Mouse (Mus musculus) hindlimb bud, embryonic 11.5 days (tissue): ENCODE data around the gene Samd4.

Experiments
- DNase-seq: peaks from one replicate; pipeline ENCODE4 v3.0.0-alpha.2; 2012; ENCODE audit warnings: low read depth, low spot score; ENCODE audit errors: extremely low spot score

Gene Samd4

GRCm38 (mm10) chr14:46882431-46883067 lies at the start of gene Samd4:
TSS of gene Samd4 (plus strand) at chr14:46882854.
- no peak for DNase-seq

- DNase-seq: no peak
Observed at GRCm38 (mm10) chr14:46839326-46839725, 43.3 kb upstream of the Samd4 start.

- DNase-seq: no peak
Observed at GRCm38 (mm10) chr14:46845706-46846105, 36.9 kb upstream of the Samd4 start.

GRCm38 (mm10) chr14:46848063-46848590 lies 34.5 kb upstream of the Samd4 start:
- no peak for DNase-seq

DNA sequence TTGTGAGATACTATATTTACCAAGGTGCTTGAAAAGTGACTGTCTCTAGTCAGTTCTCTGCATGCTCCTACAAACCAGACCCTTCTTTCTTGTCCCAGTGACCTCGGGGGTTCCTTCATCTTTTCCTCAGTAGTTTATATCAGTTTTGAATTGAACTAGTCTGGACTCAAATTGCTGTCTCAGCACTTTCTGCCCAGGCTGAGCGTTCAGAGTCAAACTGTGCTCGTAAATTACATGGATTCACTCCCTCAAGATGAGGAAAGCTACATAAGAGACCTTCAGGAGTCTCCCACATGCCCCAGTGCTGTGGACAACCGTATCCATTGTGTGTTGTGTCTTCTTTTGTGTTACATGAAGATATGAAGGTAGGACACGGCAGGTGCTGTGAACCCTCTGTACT lies 33.9 kb upstream of the Samd4 start:
- DNase-seq: no peak

- DNase-seq: no peak
Observed at GRCm38 (mm10) chr14:46849769-46850168, 32.9 kb upstream of the Samd4 start.

DNA sequence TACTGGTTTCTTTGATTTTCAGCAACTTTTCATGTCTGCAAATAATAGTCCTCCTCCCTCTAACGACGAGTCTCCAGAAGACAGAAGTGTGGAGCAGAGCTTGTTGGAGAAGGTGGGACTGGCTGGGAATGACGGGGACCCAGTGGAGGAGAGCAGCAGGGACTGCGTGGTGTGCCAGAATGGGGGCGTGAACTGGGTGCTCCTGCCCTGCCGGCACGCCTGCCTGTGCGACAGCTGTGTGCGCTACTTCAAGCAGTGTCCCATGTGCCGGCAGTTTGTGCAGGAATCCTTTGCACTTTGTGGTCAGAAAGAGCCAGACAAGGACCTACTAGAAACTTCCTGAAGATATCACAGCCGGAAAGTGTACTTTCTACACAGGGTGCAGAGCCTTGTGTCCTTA lies 29.0 kb upstream of the Samd4 start:
- no peak for DNase-seq

DNA sequence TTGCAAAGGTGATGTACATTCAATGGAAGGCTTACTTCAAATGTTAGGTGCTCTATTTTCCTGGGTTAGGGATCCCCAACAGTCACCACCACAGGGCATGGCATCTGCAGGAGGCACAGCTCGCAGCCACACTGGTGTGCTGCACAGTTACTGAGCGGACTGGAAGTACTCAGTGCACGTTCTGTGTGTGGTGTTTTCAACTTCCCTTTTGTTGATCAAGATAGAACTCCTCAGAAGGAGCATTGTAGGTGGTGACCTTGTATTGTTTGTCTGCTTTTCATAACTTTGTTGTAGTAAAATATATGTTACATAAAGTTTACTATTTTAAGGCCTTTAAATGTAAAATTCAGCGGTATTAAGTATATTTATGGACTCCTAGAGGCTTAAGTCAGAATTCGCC lies 19.7 kb upstream of the Samd4 start:
- DNase-seq: no peak

DNA sequence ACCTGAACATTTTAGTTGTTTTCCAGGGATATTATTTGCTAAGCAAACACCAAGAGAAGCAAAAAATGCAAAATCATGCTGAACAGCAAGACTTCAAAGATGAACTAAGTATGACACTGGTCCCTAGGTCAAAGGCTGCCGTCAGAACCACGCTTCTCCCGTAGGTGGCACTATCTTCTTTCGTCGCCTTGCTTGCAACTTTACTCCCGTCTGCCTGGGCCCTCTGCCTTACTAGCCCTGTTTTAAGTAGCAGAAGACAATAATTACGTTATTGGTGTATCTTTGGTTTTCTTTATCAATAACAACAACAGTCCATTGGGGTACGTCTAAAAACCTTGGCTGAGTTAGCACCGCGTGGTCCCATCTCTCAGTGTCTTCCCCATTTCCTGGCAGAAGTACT lies 1.7 kb upstream of the Samd4 start:
- DNase-seq: no peak

- no peak for DNase-seq
Observed at GRCm38 (mm10) chr14:46881581-46882430, 848 bp upstream of the Samd4 start.

- no peak for DNase-seq
Observed at GRCm38 (mm10) chr14:46883068-46883870, 615 bp downstream of the Samd4 start.

- DNase-seq: no peak
Observed at GRCm38 (mm10) chr14:46883871-46884441, 1.3 kb downstream of the Samd4 start.

- DNase-seq: no peak
Observed at GRCm38 (mm10) chr14:46884701-46885428, 2.2 kb downstream of the Samd4 start.

DNA sequence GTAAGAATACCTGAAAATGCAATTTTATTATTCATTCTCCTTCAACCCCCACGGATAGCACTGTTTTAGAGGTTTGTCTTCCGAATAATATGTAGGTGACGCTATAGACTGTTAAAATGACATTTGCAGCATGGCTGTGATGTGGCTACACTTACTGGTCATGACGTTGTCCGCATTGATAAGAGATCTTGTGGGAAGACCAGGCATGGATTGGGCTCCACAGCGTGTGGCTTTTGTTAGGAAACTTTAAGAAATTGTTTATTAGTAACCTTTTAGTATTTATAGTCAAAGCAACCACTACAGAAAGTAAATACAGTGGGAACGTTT lies 2.7 kb downstream of the Samd4 start:
- DNase-seq: no peak

DNA sequence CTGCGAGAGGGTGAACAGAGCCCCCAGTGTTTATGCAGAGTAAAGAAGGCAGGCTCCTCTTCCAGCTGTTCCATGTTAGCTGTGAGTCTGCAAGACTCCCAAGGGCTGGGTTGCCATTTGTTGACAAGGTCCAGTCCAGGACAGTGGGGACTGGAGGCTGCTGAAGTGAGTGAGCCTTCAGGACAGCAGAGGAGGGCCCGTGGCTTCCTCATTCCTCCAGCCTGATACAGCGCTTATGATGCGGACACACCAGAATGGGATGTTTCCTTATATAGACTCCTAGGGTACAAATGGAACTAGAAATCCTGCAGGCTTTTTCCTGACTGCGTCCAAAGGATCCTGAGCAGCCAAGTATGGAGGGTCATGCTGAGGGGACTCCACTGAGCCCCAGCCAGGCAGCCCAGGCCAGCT lies 3.2 kb downstream of the Samd4 start:
- DNase-seq: no peak

DNA sequence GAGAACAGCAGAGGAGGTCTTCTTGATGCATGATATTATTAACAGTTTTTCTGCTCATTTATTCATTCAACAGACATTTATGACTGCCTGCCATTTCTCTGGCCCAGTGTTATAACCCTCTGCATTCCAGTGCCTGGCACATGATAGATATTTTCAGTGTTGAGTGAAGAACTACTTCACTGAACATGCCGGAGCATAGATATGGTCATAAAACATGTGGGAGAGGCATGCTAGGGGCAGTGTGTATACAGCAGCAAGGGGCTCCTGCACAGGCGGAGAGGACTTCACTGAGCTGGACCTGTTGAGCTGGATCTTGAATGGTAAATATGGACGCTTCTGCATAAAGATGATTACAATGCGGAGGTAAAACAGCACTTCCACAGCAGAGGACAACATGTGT lies 6.4 kb downstream of the Samd4 start:
- DNase-seq: no peak

DNA sequence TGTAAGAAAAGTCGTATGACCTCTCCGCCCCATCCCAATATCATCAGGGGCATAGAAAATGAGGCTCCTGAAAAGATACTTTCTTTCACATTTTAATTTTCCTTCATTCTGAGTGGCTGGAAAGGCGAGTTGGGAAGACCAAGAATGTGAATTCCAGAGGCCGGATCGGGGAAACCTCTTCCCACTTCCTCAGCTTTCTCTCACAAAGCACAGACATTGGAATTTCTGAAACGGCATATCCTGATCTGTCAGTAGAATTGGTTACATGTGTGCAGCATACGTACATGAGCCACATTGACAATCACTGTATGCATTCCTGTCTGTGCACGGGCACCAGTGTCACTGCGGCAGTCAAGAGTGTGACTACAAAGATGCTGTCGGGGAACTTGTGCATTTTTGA lies 11.3 kb downstream of the Samd4 start:
- DNase-seq: no peak

DNA sequence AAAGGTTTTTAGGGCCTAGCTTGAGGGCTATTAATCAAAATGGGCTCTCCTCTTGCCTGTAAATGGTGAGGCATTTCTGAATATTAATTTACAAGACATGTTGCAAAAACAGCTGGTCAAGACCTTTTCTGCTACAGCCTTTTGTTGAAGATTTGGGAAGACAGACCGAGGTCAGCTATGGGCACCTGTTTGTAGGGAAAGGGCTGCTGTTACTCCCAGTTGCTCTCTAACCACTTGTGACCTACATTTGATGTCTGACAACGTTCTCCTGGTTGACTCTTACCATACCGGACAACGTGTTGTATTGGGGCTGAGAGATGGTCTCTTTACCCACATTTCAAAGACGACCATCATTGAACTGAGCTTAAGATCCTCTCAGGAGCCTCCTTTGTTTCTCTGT lies 15.3 kb downstream of the Samd4 start:
- DNase-seq: no peak

DNA sequence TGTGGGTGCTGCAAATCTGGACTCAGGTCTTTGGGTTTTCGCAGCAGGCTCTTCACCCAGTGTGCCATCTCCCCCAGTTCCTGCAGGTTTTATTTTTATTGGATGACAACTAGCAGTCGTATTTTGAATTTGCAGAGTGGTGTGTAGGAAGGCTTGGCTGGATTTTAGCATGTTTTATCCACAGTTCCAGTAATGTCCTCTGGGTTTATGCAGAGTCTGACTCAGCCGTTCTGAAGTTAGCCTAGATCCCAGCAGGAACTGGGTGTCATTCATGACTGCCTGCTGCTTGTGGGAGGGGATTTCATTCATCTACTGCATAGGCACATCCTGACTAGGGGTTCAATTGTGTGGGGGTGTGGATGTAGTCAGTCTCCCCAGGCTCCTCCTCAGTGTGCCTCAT lies 16.0 kb downstream of the Samd4 start:
- DNase-seq: no peak

GRCm38 (mm10) chr14:46902498-46903087 lies 19.9 kb downstream of the Samd4 start:
- no peak for DNase-seq
